Mouse (Mus musculus): ENCODE measurements around the gene Zfp668. TPM values are rescaled to one million over a fixed set of nuclear protein-coding genes. Genes with fewer than 3 reads are reported as not detected.

Gene Zfp668
- total and polyA plus RNA-seq, 3 experiments, result 2.4 to 8.6 (median 5.9) TPM

- H3K9ac ChIP-seq (ENCODE audit: insufficient read depth, low read depth), result peak overlapping the region; percentile 87
- peak overlapping the region; percentile 66 to 99 (median 98) for H3K4me3 ChIP-seq (replicated peaks in 1 of 3; ENCODE audit: low read depth in 2 of 3, low read length in 2 of 3, poor library complexity in 1 of 3)
- DNase-seq (ENCODE audit: extremely low read depth), result peak; percentile 77
- H3K9me3 ChIP-seq (replicated peaks; ENCODE audit: low read length), result peaks cover 24% of the 10 kb centered on the region
- dilution Hi-C loops (cut with MboI; ENCODE audit: extremely low pct_ligation_motif_present, extremely low pct_unique_long_range_greater_than_20kb, low sequenced_read_pairs), result no loop called here
- H3K27ac ChIP-seq (ENCODE audit: insufficient read depth, low read depth), result peak overlapping the region; percentile 69; the same call in 1 of the 2 replicates
- H3K27me3 ChIP-seq (replicated peaks), result no peaks in the 10 kb centered on the region
- H3K4me2 ChIP-seq (ENCODE audit: insufficient read depth, low read depth, poor library complexity, severe bottlenecking), result peak overlapping the region; percentile 89; the same call in 1 of the 2 replicates
- in situ Hi-C loops (cut with MboI; ENCODE audit: low pct_ligation_motif_present, low pct_unique_long_range_greater_than_20kb, low sequenced_read_pairs), result no loop called here
- peaks cover 6 to 33% of the 10 kb centered on the region in 2 experiments for H3K4me1 ChIP-seq (ENCODE audit: control insufficient read depth in 1 of 2, insufficient read depth in 2 of 2)
- H3K36me3 ChIP-seq (replicated peaks in 1 of 2; ENCODE audit: control insufficient read depth in 1 of 2, insufficient read depth in 1 of 2, low read length in 1 of 2), result peaks cover 24 to 47% of the 10 kb centered on the region in 2 experiments
- H3K79me2 ChIP-seq (replicated peaks; ENCODE audit: control insufficient read depth, extremely low read depth, insufficient read depth, poor library complexity, severe bottlenecking), result peaks cover 27% of the 10 kb centered on the region
- no peak for TF ChIP-seq CTCF (conservative IDR thresholded peaks at IDR 0.05 in 1 of 2, IDR thresholded peaks at IDR 0.05 in 1 of 2; ENCODE audit: low read depth in 2 of 2, low read length in 2 of 2)
- 0 out of 2 replicates have a peak, but pooled peaks have one; percentile 54 for TF ChIP-seq POLR2A (IDR thresholded peaks at IDR 0.05; ENCODE audit: low read depth, low read length)
- peak; percentile 41; the same call in 1 of the 2 replicates for TF ChIP-seq NRF1 (IDR thresholded peaks at IDR 0.05; ENCODE audit: low read depth, low read length)
- 0 out of 2 replicates have a peak, but pooled peaks have one; percentile 12 for TF ChIP-seq TCF12 (IDR thresholded peaks at IDR 0.05; ENCODE audit: low read depth, low read length)
- TF ChIP-seq E2F4 (IDR thresholded peaks at IDR 0.05; ENCODE audit: insufficient replicate concordance, low read depth, low read length), result no peak
- no peak for TF ChIP-seq NELFE (IDR thresholded peaks at IDR 0.05; ENCODE audit: low read depth, low read length)
- TF ChIP-seq SMC3 (IDR thresholded peaks at IDR 0.05; ENCODE audit: low read depth, low read length), result no peak
- 0 out of 2 replicates have a peak, but pooled peaks have one; percentile 33 for TF ChIP-seq TBP (conservative IDR thresholded peaks at IDR 0.05; ENCODE audit: low read depth, low read length)
- TF ChIP-seq ZKSCAN1 (IDR thresholded peaks at IDR 0.05; ENCODE audit: borderline replicate concordance, low read depth, low read length), result no peak
- no peak for TF ChIP-seq ZNF384 (IDR thresholded peaks at IDR 0.05; ENCODE audit: low read depth, low read length)
- no peak for TF ChIP-seq MAFK (IDR thresholded peaks at IDR 0.05; ENCODE audit: insufficient replicate concordance, low read length)
- TF ChIP-seq HCFC1 (IDR thresholded peaks at IDR 0.05; ENCODE audit: low read depth, low read length), result no peak
- peak; percentile 93 for TF ChIP-seq MAZ (IDR thresholded peaks at IDR 0.05; ENCODE audit: low read depth, low read length)
- 0 out of 2 replicates have a peak, but pooled peaks have one; percentile 24 for TF ChIP-seq ELF1 (IDR thresholded peaks at IDR 0.05; ENCODE audit: low read depth, low read length)
- no peak for TF ChIP-seq JUND (conservative IDR thresholded peaks at IDR 0.05; ENCODE audit: low read depth, low read length)
- no peak for TF ChIP-seq POLR2AphosphoS2 (IDR thresholded peaks at IDR 0.05; ENCODE audit: low read depth, low read length)
- TF ChIP-seq BHLHE40 (IDR thresholded peaks at IDR 0.05; ENCODE audit: low read depth, low read length), result no peak
- TF ChIP-seq MEF2A (IDR thresholded peaks at IDR 0.05; ENCODE audit: borderline replicate concordance, low read depth, low read length), result peak; percentile 31; the same call in 1 of the 2 replicates
- peak; percentile 92 for TF ChIP-seq SIN3A (IDR thresholded peaks at IDR 0.05; ENCODE audit: low read length)
- TF ChIP-seq RCOR1 (conservative IDR thresholded peaks at IDR 0.05; ENCODE audit: low read depth, low read length), result no peak
These were observed 1.0 kb downstream of the Zfp668 start for GRCm38 (mm10) chr7:127875627-127876001.

All from CH12.LX (cell line).